Mouse (Mus musculus) liver, adult 2 months (tissue): ENCODE data around the gene Capn5. TPM values are rescaled to one million over a fixed set of nuclear protein-coding genes. Genes with fewer than 3 reads are reported as not detected.

Experiments used
- DNase-seq: peaks from one replicate; pipeline ENCODE4 v3.0.0-alpha.2; 2011; ENCODE audit warnings: low read depth, low spot score; ENCODE audit errors: extremely low read depth
- H3K27ac ChIP-seq: fragments of 200-500 bp; replicated peaks from 2 replicates; pipeline ENCODE4 v1.5.1; 2012; ENCODE audit warnings: low read depth, mild to moderate bottlenecking, control low read depth, inconsistent platforms, low read length; ENCODE audit not compliant: insufficient read depth
- H3K27me3 ChIP-seq: fragments of 200-500 bp; 2 replicates; pipeline ENCODE4 v1.6.1; 2012; ENCODE audit warnings: mild to moderate bottlenecking, moderate library complexity, low read length, inconsistent platforms; ENCODE audit not compliant: control insufficient read depth, insufficient read depth
- H3K36me3 ChIP-seq: fragments of 200-500 bp; 2 replicates; pipeline ENCODE4 v1.6.1; 2012; ENCODE audit warnings: low read length, inconsistent platforms; ENCODE audit not compliant: control insufficient read depth, insufficient read depth
- H3K4me1 ChIP-seq: fragments of 200-500 bp; 2 replicates; pipeline ENCODE4 v1.6.1; 2011; ENCODE audit warnings: low read length; ENCODE audit not compliant: control insufficient read depth, insufficient read depth
- H3K4me3 ChIP-seq: fragments of 200-500 bp; 2 replicates; pipeline ENCODE4 v1.5.1; 2011; ENCODE audit warnings: low read depth, mild to moderate bottlenecking, control low read depth, low read length, moderate library complexity; ENCODE audit not compliant: insufficient read depth
- H3K79me2 ChIP-seq: fragments of 200-500 bp; 2 replicates; pipeline ENCODE4 v1.6.1; 2012; ENCODE audit warnings: inconsistent platforms, mild to moderate bottlenecking, low read length, moderate library complexity; ENCODE audit not compliant: control insufficient read depth, insufficient read depth
- H3K9ac ChIP-seq: fragments of 200-500 bp; 2 replicates; pipeline ENCODE4 v1.6.1; 2012; ENCODE audit warnings: low read depth, mild to moderate bottlenecking, control low read depth, inconsistent platforms, low read length
- CTCF ChIP-seq: fragments of 200-500 bp; IDR thresholded peaks from 2 replicates; pipeline ENCODE4 v1.5.1; 2011; ENCODE audit warnings: low read depth, low read length, control low read depth
- POLR2A ChIP-seq: fragments of 200-500 bp; IDR thresholded peaks from 2 replicates; pipeline ENCODE4 v1.6.1; 2011; ENCODE audit warnings: low read length, control low read depth; ENCODE audit not compliant: insufficient read depth; ENCODE audit errors: extremely low read depth
- WGBS: fragments of 180-500 bp; shearing (Covaris S2); methylation state at CpG from one replicate; pipeline ENCODE4 v1.1.7; 2018; 5-methylcytosine and 5-hydroxymethylcytosine counted together
- polyA plus RNA-seq: library from polyadenylated mRNA; depleted of rRNA; stranded (reverse); fragments of >200 nt; gene quantifications from 2 replicates; pipeline ENCODE4 v1.2.3, GENCODE M21; 2012
- total RNA-seq: library from RNA; depleted of rRNA; stranded (reverse); fragments of >200 nt; gene quantifications from 2 replicates; pipeline ENCODE4 v1.2.3, GENCODE M21; 2014

Capn5 gene
- total and polyA plus RNA-seq, 2 experiments = 1.0 to 2.2 TPM

DNA sequence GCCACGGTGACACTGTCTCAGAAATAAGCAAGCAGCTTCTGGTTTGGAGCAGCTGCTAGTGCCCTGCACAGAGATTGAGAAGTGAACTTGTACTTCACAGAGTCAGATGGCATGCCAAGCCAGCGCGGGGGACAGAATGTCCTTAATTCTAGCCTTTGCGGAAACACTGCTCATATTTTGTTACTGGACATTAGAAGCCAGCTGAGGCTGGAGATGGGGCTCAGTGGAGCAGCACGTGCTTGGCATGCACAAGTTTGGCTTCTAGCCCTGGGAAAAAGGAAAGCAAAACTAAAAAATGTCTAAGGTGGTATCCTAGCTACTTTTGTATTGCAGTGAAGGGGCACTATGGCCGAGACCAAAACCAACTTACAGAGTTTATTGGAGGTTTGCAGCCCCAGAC is 7.3 kb upstream of the Capn5 start:
- no peaks in the 10 kb centered on the region for H3K36me3 ChIP-seq
- H3K27me3 ChIP-seq = no peaks in the 10 kb centered on the region
- 66% methylated on average over 6 of the region's 6 CpGs for WGBS
- peak; percentile 16 for DNase-seq
- H3K4me3 ChIP-seq = no peak overlapping the region
- no peaks in the 10 kb centered on the region for H3K79me2 ChIP-seq
- TF ChIP-seq CTCF = no peak
- TF ChIP-seq POLR2A = no peak
- no peak overlapping the region for H3K27ac ChIP-seq
- no peak overlapping the region for H3K9ac ChIP-seq
- H3K4me1 ChIP-seq = no peaks in the 10 kb centered on the region

DNA sequence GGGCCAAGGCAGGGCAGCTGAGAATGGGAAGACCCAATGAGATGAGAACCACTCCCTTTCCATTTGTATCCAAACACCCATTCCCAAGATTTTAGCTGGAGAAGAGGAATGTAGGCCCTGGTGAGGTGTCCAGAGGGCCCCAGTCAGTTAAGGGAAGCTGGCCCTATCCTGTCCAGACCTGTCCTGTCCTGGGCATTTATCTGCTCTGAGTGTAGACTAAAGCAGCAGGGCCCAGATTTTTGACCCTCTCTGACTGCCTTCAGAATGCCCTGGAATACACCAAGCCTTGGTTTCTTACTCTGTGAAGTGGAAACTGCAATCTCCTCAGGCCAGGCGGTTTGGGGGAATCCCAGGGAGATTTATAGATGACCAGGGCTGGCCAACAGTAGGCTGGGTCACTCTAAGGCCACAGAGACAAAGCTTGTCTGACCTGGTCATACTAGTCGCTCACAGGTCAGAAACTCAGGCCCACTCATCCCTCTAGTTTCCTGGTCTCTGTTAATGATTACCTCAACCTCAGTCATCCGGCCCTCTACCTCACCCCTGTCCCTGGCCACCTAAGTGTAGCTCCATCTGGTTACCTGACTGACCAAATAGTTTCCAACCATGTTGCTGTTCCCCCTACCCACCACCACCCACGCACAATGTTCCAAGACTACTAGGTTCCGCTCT is 622 bp upstream of the Capn5 start:
- 16% methylated on average over 5 of the region's 5 CpGs for WGBS
- Histone ChIP-seq H3K79me2 (no peaks in the 10 kb centered on the region), H3K36me3 (no peaks in the 10 kb centered on the region), H3K27me3 (no peaks in the 10 kb centered on the region), H3K4me1 (peaks cover 11% of the 10 kb centered on the region), H3K9ac (peak overlapping the region; percentile 58), H3K4me3 (peak overlapping the region; percentile 59), H3K27ac (peak overlapping the region; percentile 56)
- no peak for TF ChIP-seq POLR2A
- TF ChIP-seq CTCF = no peak
- peak; percentile 86 for DNase-seq

DNA sequence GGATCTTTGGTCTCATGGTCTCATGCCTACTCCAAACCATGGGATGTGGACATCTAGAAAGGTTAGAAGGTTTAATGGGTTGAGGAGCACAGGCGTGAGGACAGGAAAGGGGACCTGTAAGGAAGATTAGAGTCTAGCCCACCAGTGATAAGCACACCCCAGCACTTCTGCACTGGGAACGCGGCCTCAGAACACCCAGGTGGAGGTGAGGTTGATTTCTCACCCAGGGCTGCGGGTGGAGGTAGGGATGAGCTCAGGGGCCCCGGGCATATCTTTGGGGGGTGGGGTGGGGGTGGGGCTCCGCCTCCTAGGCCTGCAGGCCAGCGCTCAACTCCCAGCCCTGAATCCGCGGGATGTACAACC is 527 bp downstream of the Capn5 start:
- H3K9ac ChIP-seq = peak overlapping the region; percentile 67
- H3K27me3 ChIP-seq = no peaks in the 10 kb centered on the region
- H3K36me3 ChIP-seq = no peaks in the 10 kb centered on the region
- no peak for DNase-seq
- H3K4me3 ChIP-seq = peak overlapping the region; percentile 75
- H3K79me2 ChIP-seq = no peaks in the 10 kb centered on the region
- 8% methylated on average over 9 of the region's 9 CpGs for WGBS
- no peak overlapping the region for H3K27ac ChIP-seq
- H3K4me1 ChIP-seq = peaks cover 12% of the 10 kb centered on the region
- no peak for TF ChIP-seq POLR2A
- no peak for TF ChIP-seq CTCF

DNA sequence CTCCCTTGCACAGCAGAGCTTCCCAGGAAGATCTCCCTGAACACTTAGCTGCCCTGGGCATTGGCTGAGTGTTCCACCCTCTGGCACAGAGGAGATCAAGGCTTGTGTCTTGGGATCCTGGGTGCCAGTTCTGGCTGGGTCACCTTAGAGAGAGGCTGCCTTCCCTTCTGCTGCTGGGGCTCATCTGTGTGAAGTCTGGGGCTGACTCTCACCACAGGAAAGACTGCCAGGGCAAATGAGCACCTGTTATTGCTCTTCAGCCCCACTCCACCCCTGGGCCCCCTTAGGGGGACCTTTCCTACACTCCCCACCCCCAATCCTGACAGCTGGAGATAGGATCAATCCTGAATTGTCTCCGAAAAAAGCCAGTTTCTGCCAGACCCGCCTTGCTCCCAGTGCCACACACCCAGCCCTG is 996 bp downstream of the Capn5 start:
- no peak overlapping the region for H3K9ac ChIP-seq
- WGBS = 54% methylated on average over 2 of the region's 2 CpGs
- DNase-seq = no peak
- H3K79me2 ChIP-seq = no peaks in the 10 kb centered on the region
- peaks cover 12% of the 10 kb centered on the region for H3K4me1 ChIP-seq
- no peak overlapping the region for H3K4me3 ChIP-seq
- no peaks in the 10 kb centered on the region for H3K36me3 ChIP-seq
- H3K27me3 ChIP-seq = no peaks in the 10 kb centered on the region
- no peak overlapping the region for H3K27ac ChIP-seq
- no peak for TF ChIP-seq POLR2A
- TF ChIP-seq CTCF = no peak

DNA sequence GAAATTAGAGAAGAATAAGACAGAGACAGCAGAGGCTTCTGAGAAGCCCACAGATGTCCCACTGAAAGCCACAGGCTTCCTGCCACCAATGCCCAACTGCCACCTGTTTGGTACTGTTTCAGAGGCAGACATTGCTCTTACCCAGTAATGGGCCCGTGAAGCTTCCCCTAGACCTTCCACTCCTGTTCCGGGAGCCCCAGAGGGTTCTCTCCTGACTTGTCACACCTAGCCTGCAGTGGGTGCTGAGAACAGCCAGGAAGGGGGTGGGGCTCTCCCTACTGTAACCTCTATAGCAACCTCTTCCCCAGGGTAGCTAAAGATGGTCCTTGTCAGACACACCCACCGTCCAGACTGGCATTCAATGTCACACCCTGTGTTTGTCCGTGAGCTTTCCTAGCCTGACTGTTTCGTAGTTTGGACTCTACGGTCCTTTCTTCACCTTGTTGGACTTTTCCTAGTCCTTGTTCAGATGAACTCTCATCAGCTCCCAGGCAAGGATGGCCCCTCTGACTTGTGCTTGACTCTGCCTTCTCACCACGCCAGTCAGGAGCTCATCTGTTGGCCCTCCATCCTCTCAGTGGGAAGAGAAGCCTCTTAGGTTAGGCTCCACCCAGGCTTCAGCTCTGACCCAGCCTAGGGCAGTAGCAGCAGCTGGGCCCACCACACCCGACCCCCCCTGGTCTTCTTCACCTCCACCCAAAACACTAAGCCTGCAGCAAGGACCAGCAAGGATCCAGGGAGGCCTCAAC is 1.6 kb downstream of the Capn5 start:
- TF ChIP-seq CTCF = no peak
- TF ChIP-seq POLR2A = no peak
- WGBS = 88% methylated on average over 8 of the region's 8 CpGs
- Histone ChIP-seq H3K27me3 (no peaks in the 10 kb centered on the region), H3K36me3 (no peaks in the 10 kb centered on the region), H3K27ac (no peak overlapping the region), H3K4me1 (peaks cover 15% of the 10 kb centered on the region), H3K4me3 (no peak overlapping the region), H3K9ac (no peak overlapping the region), H3K79me2 (no peaks in the 10 kb centered on the region)
- no peak for DNase-seq
